Comparison of ENCODE assay signal across 8 mouse cellular contexts in genomic region chr2:173340044-173340601, GRCm38 (mm10).
DNase-seq lines count a peak whose midpoint lies in the region; ATAC-seq and TF ChIP-seq lines count a peak whose summit lies in the region.

No protein-coding gene starts in this region.

- H3K4me1 ChIP-seq in kidney, adult 2 months (ENCODE audit: control insufficient read depth, insufficient read depth, low read length) = peaks cover 6% of the 10 kb centered on the region
- peaks cover 28% of the 10 kb centered on the region for H3K4me1 ChIP-seq in limb, embryonic 11.5 days (ENCODE audit: control insufficient read depth, insufficient read depth, low read length)
- peaks cover 53% of the 10 kb centered on the region for H3K4me1 ChIP-seq in neural tube, embryonic 14.5 days (ENCODE audit: control insufficient read depth, insufficient read depth, low read length)

- TF ChIP-seq POLR2A in kidney, adult 2 months (IDR thresholded peaks at IDR 0.05; ENCODE audit: low read depth, low read length) = no peak

- H3K4me2 ChIP-seq in limb, embryonic 11.5 days (ENCODE audit: low read depth, severe bottlenecking) = peak overlapping the region; percentile 37
- H3K4me2 ChIP-seq in neural tube, embryonic 14.5 days (ENCODE audit: low read depth, low read length) = peak overlapping the region; percentile 19

- peak; percentile 48 for DNase-seq in kidney, postnatal 14 days
- DNase-seq in kidney, adult 2 months = no peak
- peak; percentile 74 for DNase-seq in embryo, embryonic 11 days
- DNase-seq in gastrocnemius, postnatal 25 days = peak; percentile 55
- DNase-seq in limb, embryonic 11.5 days (ENCODE audit: low spot score) = peak; percentile 71
- no peak for DNase-seq in spleen, postnatal 14 days (ENCODE audit: low spot score in 2 of 2)

- H3K9me3 ChIP-seq in limb, embryonic 11.5 days (ENCODE audit: control insufficient read depth, low read length) = 0 out of 2 replicates have a peak, but pooled peaks cover 3% of the 10 kb centered on the region
- no peaks in the 10 kb centered on the region for H3K9me3 ChIP-seq in neural tube, embryonic 14.5 days (ENCODE audit: control insufficient read depth, low read length)

- no peaks in the 10 kb centered on the region for H3K36me3 ChIP-seq in kidney, adult 2 months (ENCODE audit: control insufficient read depth, insufficient read depth, low read length)
- no peaks in the 10 kb centered on the region for H3K36me3 ChIP-seq in limb, embryonic 11.5 days (ENCODE audit: control insufficient read depth, insufficient read depth, low read length)
- H3K36me3 ChIP-seq in neural tube, embryonic 14.5 days (ENCODE audit: control insufficient read depth, insufficient read depth, low read length) = no peaks in the 10 kb centered on the region

- H3K27me3 ChIP-seq in kidney, adult 2 months (replicated peaks; ENCODE audit: control insufficient read depth, insufficient read depth, low read length) = no peaks in the 10 kb centered on the region
- H3K27me3 ChIP-seq in limb, embryonic 11.5 days (ENCODE audit: control insufficient read depth, insufficient read depth, low read length) = peaks cover 7% of the 10 kb centered on the region; the same call in 1 of the 2 replicates
- H3K27me3 ChIP-seq in neural tube, embryonic 14.5 days (ENCODE audit: control insufficient read depth, insufficient read depth, low read length) = no peaks in the 10 kb centered on the region

- TF ChIP-seq CTCF in kidney, adult 2 months (conservative IDR thresholded peaks at IDR 0.05; ENCODE audit: insufficient read depth, insufficient read length, low read depth, low read length) = no peak

- H3K27ac ChIP-seq in kidney, adult 2 months (ENCODE audit: insufficient read depth, low read depth, low read length) = no peak overlapping the region
- no peak overlapping the region for H3K27ac ChIP-seq in limb, embryonic 11.5 days (replicated peaks; ENCODE audit: low read depth, low read length)
- H3K27ac ChIP-seq in neural tube, embryonic 14.5 days (ENCODE audit: low read depth, low read length) = peak overlapping the region; percentile 73

- no peak overlapping the region for H3K4me3 ChIP-seq in kidney, adult 2 months (ENCODE audit: insufficient read depth, low read depth, low read length)
- H3K4me3 ChIP-seq in limb, embryonic 11.5 days (ENCODE audit: low read depth, low read length) = 0 out of 2 replicates have a peak overlapping the region, but pooled peaks have one; percentile 12
- no peak overlapping the region for H3K4me3 ChIP-seq in neural tube, embryonic 14.5 days (ENCODE audit: low read depth, low read length)

- H3K9ac ChIP-seq in limb, embryonic 11.5 days (ENCODE audit: low read length) = no peak overlapping the region
- H3K9ac ChIP-seq in neural tube, embryonic 14.5 days (replicated peaks; ENCODE audit: low read depth, low read length) = no peak overlapping the region

- WGBS in kidney, adult 2 months = 50% methylated on average over 26 of the region's 26 CpGs
- under 1% methylated on average over 26 of the region's 26 CpGs for WGBS in limb, embryonic 11.5 days
- WGBS in neural tube, embryonic 14.5 days = 5% methylated on average over 26 of the region's 26 CpGs

- peak; percentile 38; the same call in 1 of the 2 replicates for ATAC-seq in limb, embryonic 11.5 days (ENCODE audit: insufficient number of reproducible peaks, low FRiP score, low TSS enrichment, low read depth)
- ATAC-seq in neural tube, embryonic 14.5 days (ENCODE audit: low read depth) = peak; percentile 86
- ATAC-seq in activated CD4-positive, CD25-positive, alpha-beta regulatory T cell, adult 4 months = no peak

Comparison
In these comparisons a context has a peak if more than half of its experiments do, and no peak if none do; other contexts are left out.
1. DNase-seq: peak in kidney, postnatal 14 days (single experiment), embryo, embryonic 11 days (single experiment), gastrocnemius, postnatal 25 days (single experiment) and limb, embryonic 11.5 days (single experiment); none in kidney, adult 2 months (single experiment) and spleen, postnatal 14 days (0 of 2).